Mouse (Mus musculus) left cerebral cortex, adult 18-20 months (tissue): ENCODE results near the gene Fabp3. TPM values are rescaled to one million over a fixed set of nuclear protein-coding genes. Genes with fewer than 3 reads are reported as not detected.

Experiments
- DNase-seq, 2 experiments: peaks; one replicate each; pipeline ENCODE4 v3.0.0; 2021 to 2022; ENCODE audit warnings: low spot score in 2 of 2, mixed read lengths in 1 of 2
- long read RNA-seq, 2 experiments: library from polyadenylated mRNA; stranded (forward); transcript quantifications; one replicate each; pipeline ENCODE4 v2.0.0; 2021
- total RNA-seq, 2 experiments: library from RNA; stranded (reverse); gene quantifications; 2 replicates each; pipeline ENCODE4 v1.2.3; 2021

Gene Fabp3
- 100 to 1,000 TPM; 135 to 150 TPM for total RNA-seq
- long read RNA-seq, experiment 1, transcript Fabp3-201 (4 exons, 823 nt), result major isoform, 124 of 127 reads
- long read RNA-seq, experiment 1, partial matches to known transcripts, result 3 of 127 reads
- long read RNA-seq, experiment 1, other reads (novel, unspliced or antisense), result 0 of 127 reads
- long read RNA-seq, experiment 2, transcript Fabp3-201 (4 exons, 823 nt), result major isoform, 109 of 112 reads
- long read RNA-seq, experiment 2, partial matches to known transcripts, result 1 of 112 reads
- long read RNA-seq, experiment 2, other reads (novel, unspliced or antisense), result 2 of 112 reads

GRCm38 (mm10) chr4:130308231-130309081, at the start of gene Fabp3, which contains the start of gene Gm10570:
Fabp3 (plus strand) TSS chr4:130308595.
Gm10570 (minus strand) TSS chr4:130308674.
- peak; percentile 74 to 85 for DNase-seq

GRCm38 (mm10) chr4:130260406-130260805, 48.0 kb upstream of the Fabp3 start:
- no peak for DNase-seq

GRCm38 (mm10) chr4:130264131-130264530, 44.3 kb upstream of the Fabp3 start:
- DNase-seq, result no peak

GRCm38 (mm10) chr4:130264698-130265349, 43.6 kb upstream of the Fabp3 start:
- peak; percentile 69 to 73 for DNase-seq

- no peak for DNase-seq
Measured at GRCm38 (mm10) chr4:130266601-130267000, 41.8 kb upstream of the Fabp3 start.

GRCm38 (mm10) chr4:130267069-130267468, 41.3 kb upstream of the Fabp3 start:
- no peak for DNase-seq

GRCm38 (mm10) chr4:130268736-130269135, 39.7 kb upstream of the Fabp3 start:
- DNase-seq, result no peak

GRCm38 (mm10) chr4:130270089-130270488, 38.3 kb upstream of the Fabp3 start:
- DNase-seq, result peak; percentile 81 to 87

- DNase-seq, result peak; percentile 50 to 59
Measured at GRCm38 (mm10) chr4:130270611-130271347, 37.6 kb upstream of the Fabp3 start.

GRCm38 (mm10) chr4:130273698-130274345, 34.6 kb upstream of the Fabp3 start:
- peak; percentile 67 to 82 for DNase-seq

- DNase-seq, result no peak
Measured at GRCm38 (mm10) chr4:130274346-130275015, 33.9 kb upstream of the Fabp3 start.

- DNase-seq, result no peak
Measured at GRCm38 (mm10) chr4:130275016-130275822, 33.2 kb upstream of the Fabp3 start.

- no peak for DNase-seq
Measured at GRCm38 (mm10) chr4:130275823-130276105, 32.6 kb upstream of the Fabp3 start.

- no peak for DNase-seq
Measured at GRCm38 (mm10) chr4:130276573-130277176, 31.7 kb upstream of the Fabp3 start.

GRCm38 (mm10) chr4:130279105-130279504, 29.3 kb upstream of the Fabp3 start, which contains the start of gene Serinc2:
Serinc2 (minus strand) TSS chr4:130279205.
- DNase-seq, result no peak

GRCm38 (mm10) chr4:130282856-130283255, 25.5 kb upstream of the Fabp3 start:
- DNase-seq, result no peak

GRCm38 (mm10) chr4:130283826-130284225, 24.6 kb upstream of the Fabp3 start:
- DNase-seq, result no peak

- DNase-seq, result no peak
Measured at GRCm38 (mm10) chr4:130286531-130286930, 21.9 kb upstream of the Fabp3 start.

- DNase-seq, result no peak
Measured at GRCm38 (mm10) chr4:130289824-130290223, 18.6 kb upstream of the Fabp3 start.
